Mouse (Mus musculus) kidney, adult 11 months (tissue): ENCODE data around the gene Pnmt.

Source experiments
- DNase-seq: peaks from one replicate; pipeline ENCODE4 v3.0.0; 2022

Gene Pnmt

GRCm38 (mm10) chr11:98418939-98419547 lies 32.8 kb downstream of the Pnmt start:
- peak; percentile 82 for DNase-seq

GRCm38 (mm10) chr11:98426592-98426991 lies 40.3 kb downstream of the Pnmt start:
- peak; percentile 71 for DNase-seq

- no peak for DNase-seq
Measured at GRCm38 (mm10) chr11:98428436-98428835, 42.2 kb downstream of the Pnmt start.

- DNase-seq, result no peak
Measured at GRCm38 (mm10) chr11:98431743-98432502, 45.7 kb downstream of the Pnmt start.

GRCm38 (mm10) chr11:98435723-98436122 lies 49.5 kb downstream of the Pnmt start:
- no peak for DNase-seq

- peak; percentile 47 for DNase-seq
Measured at GRCm38 (mm10) chr11:98437441-98437840, 51.2 kb downstream of the Pnmt start.
